Mouse (Mus musculus) embryo, embryonic 10.5 days (tissue): Measurements from ENCODE around the gene Faap24.

Experiments
- DNase-seq: peaks from one replicate; pipeline ENCODE4 v3.0.0-alpha.2; 2015; ENCODE audit warnings: low spot score

Gene Faap24

DNA sequence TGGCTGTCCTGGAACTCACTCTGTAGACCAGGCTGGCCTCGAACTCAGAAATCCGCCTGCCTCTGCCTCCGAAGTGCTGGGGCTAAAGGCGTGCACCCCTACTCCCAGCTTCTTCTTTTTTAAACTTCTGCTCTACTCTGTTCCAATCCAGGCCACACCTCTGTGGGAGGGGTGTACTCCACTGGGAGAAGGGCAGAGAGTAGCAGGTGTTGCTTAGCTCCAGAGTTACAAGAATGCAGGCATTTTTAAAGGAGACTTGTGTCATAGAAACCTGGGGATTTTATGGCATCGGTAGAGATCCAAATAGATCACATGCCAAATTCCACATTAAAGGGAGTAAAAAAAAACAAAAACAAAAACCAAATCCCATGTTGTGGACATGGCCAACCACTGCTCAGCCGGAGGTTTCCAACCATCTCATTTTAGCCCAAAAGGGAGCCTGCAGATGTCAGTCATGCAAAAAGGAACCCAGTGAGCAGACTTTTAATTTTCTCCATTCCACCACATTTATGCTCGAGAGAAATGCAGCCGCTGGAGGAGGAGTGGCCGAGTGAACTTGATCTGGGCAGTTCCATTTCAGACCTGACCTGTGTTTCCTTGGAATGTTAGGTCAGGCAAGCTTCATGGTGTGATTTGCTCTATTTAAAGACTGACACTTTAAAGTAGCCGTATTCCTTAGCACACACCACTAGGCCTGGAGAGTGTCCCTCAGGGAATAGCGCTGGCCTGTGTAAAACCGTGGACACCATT is 31.3 kb downstream of the Faap24 start:
- DNase-seq = peak; percentile 40

DNA sequence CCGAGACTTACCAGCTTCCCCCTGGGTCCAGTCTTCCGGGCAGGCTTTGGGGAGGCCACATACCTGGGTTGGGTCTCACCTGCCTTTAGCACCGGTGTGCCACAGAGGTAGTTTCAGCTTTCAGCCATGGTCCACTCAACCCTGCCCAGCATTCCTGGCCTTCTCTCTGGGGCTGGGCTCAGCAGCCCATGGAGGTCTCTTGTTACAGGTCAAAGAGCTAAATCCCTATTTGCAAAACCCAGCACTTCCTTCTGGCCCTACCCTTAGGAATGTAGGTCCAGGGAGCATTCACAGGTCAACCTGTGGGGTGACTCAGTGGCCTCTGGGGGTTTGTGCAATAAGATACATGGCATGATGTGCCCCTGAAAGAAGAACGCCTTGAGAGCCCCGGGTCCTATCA is 33.8 kb downstream of the Faap24 start:
- DNase-seq = peak; percentile 17

DNA sequence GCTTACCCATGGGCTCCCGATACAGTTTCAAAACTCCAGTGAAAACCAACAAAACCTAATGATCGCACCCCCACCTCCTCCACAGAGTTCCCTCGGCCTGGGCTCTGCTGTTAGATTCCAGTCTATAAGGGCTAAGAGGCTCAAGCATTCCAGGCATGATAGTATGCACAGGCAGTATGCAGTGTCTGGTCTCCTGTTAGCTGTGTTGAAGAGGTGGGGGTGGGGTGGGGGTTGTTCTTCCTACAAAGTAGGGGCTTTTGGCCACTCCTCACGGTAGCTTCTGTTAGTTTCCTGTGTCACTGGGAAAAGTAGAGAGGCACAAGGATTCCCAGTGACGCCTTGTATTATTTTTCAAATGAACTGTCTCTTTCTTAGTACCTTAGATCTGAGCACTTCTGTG is 34.4 kb downstream of the Faap24 start:
- no peak for DNase-seq

DNA sequence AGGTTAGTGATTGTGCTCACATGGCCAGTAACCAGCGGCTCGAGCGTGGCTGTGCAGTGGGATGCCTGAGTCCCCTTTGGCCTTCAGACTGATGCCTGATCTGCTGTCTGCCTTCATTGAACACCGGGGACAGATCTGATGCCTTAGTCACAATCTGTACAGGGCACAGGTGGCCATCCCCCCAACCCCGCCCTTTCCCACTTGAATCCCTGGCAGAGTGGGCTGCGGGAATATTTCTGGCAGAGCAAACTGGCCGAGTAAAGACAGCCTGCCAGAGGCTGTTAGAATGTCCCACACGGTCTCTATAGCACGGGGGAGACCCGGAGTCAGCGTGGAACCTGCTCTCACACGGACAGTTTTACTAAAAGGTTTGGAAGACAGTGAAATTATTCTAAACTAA is 39.0 kb downstream of the Faap24 start:
- no peak for DNase-seq

DNA sequence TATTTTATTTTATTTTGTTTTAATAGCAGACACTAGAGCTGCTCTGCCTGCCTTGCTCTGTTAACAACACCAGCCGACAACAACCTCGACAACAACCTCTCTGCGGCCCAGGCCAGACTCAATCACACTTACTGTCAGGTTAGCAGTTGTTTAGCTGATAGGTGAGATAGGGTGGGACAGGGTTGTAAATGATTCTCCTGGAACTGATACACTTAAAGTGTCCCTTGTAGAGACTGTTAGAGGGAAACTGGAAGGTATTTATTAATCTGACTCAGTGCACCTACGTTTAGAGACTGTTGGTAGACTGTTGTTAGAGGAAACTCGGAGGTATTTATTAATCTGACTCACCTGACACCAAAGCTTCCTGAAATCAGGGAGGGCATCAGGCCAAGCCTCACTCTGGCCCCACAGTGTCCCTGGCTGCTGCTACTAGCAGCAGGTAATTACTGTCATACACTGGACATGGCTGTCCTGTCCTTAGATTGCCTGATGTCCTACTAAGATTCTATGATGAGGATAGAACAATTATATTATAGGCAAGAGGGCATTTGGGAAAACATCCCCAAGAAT is 41.2 kb downstream of the Faap24 start:
- no peak for DNase-seq

DNA sequence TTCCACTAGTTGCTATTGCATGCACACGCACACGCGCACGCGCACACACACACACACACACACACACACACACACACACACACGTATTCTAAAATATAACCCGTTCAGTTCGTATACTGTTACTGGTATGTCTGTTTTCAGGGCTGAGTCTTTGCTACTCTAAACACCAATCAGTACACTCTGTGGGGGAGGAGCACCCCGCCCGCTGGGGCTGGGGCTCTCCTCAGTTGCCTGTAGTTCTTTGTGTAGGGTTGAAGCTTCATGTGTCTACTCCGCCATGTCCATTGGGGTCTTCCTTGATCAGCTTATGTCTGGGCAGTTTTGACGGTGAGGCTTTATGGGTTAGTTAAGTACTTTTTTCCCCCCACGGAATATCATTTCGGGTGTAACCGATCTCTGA is 43.3 kb downstream of the Faap24 start:
- no peak for DNase-seq

DNA sequence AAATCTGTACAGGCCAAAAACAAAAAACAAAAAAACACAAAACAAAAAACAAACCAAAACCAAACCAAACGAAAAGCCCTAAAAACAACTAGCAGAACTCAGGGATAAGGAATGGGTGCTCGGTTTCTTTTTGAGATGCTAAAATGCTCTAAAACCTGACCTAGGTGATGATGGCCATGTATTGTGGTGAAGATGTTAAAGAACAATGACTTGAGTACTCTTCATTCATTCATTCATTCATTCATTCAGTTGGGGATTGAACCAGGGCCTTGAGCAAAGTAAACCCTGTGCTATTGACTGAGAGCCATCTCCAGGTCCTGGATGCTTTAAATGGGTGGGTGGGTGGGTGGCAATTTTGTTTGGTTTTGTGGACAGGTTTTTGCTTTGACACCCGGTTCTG is 45.5 kb downstream of the Faap24 start:
- DNase-seq = no peak

DNA sequence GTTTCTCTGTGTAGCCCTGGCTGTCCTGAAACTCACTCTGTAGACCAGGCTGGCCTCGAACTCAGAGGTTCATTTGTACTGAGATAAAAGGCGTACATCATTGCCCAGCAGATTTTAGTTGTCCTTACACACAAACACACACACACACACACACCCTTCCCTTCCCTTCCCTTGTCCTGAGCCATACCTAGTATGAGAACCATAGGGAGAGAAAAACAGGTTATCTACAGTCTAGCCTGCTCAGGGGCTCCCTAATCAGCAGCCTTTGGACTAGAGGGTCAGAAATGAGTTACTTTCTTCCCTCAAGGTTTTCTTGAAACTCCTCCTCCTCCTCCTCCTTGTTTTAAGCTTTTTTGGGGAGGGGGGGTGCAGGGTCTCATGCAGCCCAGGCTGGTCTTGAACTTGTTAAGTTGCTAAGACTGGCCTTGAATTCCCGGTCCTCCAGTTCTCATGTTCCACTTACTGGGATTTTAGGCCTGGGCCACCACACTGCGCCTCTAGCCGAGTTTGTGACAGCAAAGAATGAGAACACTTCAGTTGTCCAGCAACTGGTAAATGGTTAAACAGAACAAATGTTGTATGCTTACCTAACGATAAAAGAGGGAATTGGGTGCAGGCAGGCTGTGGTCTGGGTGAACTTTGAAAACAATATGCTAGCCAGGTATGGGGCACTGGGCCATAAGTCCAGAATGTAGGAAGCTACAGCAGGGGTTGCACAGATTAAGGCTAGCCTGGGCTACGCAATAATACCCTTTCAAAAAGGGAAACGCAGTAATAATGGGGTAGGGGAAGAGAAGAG is 46.6 kb downstream of the Faap24 start:
- no peak for DNase-seq

DNA sequence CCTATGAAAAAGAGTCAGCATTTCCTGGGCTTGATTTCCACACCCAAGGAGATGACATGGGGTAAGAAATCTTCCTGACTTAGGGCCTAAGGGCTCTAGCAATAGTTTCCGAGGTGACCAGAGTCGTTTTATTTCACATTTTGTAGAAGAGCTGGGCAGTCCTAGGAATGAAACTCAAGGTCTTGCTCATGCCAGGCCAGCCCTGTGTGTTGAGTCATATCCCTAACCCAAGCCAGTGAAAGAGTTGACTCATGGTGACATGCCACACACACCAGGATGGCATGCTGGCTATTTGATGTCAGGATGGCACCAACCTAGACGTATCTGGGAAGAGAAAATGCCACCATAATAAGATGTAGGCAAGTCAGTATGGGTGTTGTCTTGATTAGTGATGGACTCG is 47.6 kb downstream of the Faap24 start:
- DNase-seq = no peak

DNA sequence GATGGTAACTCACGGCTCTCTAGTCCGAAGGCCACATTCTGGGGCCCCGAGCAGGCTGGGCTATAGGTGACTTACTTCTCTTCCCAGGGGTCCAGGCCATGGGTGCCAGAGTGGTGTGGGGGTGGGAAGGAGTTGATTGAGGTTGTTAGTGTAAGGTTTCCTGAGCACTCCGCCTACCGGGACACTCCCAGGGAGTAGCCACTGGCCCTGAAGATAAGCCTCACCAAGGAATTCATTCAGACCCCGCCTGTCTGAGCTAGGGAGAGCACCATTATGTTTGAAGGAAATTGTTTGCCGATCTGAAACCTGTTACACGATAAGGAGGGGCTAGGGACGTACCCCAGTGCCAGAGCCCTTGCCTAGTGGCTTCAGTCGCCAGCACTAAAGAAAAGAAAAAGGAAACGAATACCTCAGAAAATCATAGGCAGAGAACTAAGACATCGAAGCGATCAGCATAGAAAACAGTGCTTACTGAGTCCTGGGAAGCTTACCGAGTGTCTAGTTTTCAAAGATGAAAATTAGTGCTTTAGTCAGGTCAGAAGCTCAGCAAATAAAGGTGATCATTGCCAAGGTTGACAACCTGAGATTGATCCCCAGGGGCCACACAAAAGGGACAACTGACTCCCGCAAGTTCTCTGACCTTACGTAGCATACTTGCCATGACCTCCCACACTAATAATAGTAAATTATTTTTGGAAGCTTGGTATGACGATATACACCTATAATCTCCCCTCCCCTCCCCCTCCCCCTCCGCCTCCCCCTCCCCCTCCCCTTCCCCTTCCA is 48.5 kb downstream of the Faap24 start:
- DNase-seq = no peak

DNA sequence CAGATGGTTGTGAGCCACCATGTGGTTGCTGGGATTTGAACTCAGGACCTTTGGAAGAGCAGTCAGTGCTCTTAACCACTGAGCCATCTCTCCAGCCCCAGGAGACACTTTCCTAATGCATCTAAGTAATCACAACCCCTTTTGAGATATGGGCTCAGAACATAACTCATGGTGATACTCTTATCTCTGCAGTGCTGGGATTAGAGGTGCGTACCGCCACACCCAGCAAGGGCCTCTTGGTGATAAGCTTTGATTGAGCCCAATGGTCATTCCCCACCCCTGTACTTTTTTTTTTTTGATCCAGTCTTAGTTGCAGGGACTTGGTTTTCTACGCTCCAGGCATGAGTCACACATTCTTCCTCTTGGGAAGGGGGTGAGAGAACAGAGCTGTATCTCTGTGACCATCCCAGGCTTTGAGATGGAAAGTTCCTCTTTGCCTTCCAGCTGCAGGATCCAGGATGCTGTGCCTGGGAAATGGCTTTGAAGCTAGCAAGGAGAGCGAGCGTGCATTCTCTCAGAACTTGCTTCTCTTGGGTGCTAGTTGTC is 51.8 kb downstream of the Faap24 start:
- DNase-seq = no peak

DNA sequence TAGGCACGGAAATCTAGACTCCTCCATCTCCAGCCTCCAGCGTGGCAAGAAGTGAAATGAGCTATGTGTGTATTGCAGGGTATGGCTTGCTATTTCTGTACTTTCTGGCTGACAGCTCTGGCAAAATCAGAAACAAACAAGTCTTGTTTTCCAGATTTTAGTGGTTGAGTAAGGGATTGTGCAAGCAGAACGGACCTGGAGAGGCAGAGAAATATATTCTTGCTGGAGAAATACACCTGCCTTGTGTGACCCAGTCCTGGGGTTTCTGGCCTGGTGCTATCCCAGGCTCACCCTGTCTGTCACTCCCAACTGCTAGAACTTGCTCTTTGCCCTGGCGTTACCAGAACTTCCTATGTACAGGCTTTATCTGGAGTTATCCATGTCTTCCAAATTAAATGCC is 54.1 kb downstream of the Faap24 start:
- no peak for DNase-seq
